Mouse (Mus musculus) neutrophil, adult 5-6 weeks (primary cell): ENCODE results near the gene R3hcc1l. TPM values are rescaled to one million over a fixed set of nuclear protein-coding genes. Genes with fewer than 3 reads are reported as not detected.

Source experiments
- ATAC-seq: fragments of 151-379, 151-347 bp; 2 replicates; pipeline ENCODE4 v1.8.0; 2017; ENCODE audit warnings: mild to moderate bottlenecking, moderate TSS enrichment; ENCODE audit not compliant: insufficient number of reproducible peaks, poor library complexity, low FRiP score, severe bottlenecking; ENCODE audit errors: extremely low read depth
- total RNA-seq: library from RNA; stranded (forward); fragments of 200-1000 nt; gene quantifications from 2 replicates; pipeline ENCODE4 v1.2.3, GENCODE M21; 2017

R3hcc1l gene
- total RNA-seq, 1 experiment from 2014 or later, result 42.2 TPM

DNA sequence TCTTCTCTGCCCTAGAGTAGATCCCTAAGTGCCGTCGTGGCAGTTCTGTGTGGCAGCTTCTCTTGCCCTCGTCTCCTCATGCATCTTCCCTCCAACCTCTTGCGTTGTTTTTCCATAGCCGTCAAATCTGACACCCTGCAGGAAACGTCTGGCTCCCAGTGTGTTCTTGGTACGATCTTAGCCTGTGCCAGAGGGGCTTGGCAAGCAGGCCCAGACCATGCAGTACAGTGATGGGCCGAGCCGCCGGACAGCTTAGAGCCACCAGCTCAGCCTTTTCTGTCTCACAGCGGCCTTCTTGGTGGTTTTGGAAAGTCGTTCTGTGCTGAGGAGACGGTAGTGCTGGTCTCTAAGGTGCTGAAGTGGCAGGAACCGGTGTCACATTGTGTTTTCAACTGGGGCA lies 73.0 kb downstream of the R3hcc1l start:
- no peak for ATAC-seq

DNA sequence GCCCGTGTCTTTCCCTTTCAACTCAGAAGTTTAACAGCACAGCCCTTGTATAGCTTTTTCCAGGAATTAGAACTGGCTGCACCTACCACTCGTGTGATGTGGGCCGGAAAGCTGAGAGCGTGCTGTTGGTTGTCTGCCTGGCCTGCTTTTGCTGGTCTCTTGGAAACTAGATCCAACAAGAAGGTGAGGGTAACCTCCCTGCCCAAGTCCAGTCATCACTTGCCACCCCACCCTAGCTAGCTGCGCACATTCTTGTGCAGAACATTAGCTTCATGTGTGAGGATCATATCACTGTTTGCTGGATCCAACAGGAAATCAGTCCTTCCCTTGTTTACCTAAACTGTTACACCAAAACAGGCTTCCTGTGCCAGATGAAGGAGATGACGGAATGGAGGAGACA lies 74.9 kb downstream of the R3hcc1l start:
- ATAC-seq, result no peak

- ATAC-seq, result no peak
Observed at GRCm38 (mm10) chr19:42595066-42595465, 76.5 kb downstream of the R3hcc1l start.

- ATAC-seq, result no peak
Observed at GRCm38 (mm10) chr19:42597286-42597685, 78.7 kb downstream of the R3hcc1l start.

DNA sequence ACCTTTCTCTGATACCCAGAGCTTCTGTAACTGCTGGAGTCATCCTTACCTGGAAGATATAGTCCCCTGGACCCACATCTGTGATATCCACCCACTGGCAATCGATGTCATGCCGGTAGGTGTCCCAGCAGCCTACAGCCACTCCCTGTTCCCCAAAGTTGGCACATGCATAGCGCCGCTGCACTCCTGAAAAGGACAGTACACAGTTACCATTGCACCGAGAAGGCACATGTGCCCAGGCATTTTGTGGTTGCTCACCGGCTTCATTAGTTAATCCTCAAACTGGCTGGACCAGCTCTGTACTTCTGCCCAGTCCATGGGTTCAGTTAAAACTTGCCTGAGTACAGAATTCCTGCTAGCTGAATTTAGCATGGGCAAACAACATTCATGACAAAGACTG lies 79.3 kb downstream of the R3hcc1l start:
- no peak for ATAC-seq

- ATAC-seq, result no peak
Observed at GRCm38 (mm10) chr19:42599891-42600290, 81.3 kb downstream of the R3hcc1l start.

DNA sequence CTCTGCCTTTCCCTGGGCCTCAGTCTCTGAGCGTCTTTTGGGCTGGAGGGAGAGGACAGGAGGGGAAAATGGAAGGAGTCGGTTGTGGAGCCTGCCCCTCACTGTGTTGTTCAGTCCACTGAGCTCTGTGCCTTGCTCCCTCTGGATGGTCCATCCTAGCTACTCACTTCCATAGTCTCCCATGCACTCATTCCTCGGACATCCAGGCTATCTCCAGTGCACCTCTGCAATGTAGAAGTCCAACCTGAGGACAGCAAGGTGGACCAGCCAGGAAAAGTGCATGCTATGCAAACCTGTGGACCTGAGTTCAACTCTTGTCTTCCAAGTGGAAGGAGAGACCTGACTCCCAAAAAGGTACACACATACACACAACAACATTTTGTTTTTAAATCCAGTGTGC lies 82.0 kb downstream of the R3hcc1l start:
- no peak for ATAC-seq

GRCm38 (mm10) chr19:42601445-42601844 lies 82.9 kb downstream of the R3hcc1l start:
- no peak for ATAC-seq

DNA sequence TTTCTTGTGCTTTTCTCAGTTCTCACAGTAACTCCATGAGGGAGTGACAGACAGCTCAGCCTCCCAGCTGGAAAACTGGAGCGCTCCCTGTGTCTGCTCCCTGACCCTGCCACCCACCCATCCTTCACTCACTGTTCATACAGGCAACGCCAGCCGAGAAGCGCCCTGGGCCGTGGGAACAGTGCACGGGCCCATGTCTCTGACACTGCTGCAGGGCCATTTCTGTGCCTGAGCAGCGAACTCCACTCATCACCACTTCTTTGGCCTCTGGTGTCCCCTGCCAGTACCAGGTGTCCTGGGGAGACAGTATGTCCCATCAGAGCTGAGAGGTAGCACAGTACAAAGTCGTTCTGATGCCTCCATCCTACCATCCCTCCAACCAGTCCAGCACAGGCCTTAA lies 83.5 kb downstream of the R3hcc1l start:
- ATAC-seq, result no peak

- no peak for ATAC-seq
Observed at GRCm38 (mm10) chr19:42602576-42602975, 84.0 kb downstream of the R3hcc1l start.

- ATAC-seq, result no peak
Observed at GRCm38 (mm10) chr19:42608082-42608481, 89.5 kb downstream of the R3hcc1l start.

DNA sequence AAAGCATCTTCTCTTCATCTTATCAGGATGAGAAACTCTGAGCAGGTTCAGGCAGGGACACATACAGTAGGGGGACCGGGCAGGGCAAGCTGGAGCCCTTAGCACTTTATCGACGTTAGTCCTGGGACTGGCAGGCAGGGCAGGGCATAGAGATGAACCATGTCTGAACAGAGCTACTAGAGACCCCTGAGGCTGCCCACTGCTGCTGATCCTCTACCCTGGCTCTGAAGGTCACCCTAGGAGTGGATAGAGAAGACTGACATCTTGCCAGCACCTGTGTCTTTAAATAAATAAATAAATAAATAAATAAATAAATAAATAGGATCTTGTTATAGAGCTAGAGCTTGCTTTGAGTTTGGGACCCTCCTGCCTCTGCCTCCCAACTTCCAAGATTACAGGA lies 91.2 kb downstream of the R3hcc1l start:
- no peak for ATAC-seq

GRCm38 (mm10) chr19:42611746-42612145 lies 93.2 kb downstream of the R3hcc1l start:
- no peak for ATAC-seq

DNA sequence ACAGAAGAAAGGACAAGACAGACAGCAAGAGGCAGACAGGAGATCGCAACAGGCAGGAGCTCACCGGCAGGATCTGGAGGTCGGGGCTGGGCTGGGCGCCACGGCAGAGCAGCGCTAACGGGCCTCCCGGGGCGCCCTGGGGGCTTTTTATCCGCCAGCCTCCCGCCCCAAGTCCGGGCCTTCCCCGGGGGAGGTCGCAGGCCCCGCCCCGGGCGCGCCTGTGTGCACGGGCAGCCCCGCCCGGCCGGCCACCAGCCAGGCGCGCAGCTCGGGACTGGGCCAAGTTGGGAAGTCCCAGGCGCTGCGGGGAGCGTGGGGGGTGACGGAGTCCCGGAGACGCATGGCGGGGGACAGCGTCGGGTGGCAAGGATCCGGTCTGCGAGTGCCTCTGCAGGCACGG lies 94.1 kb downstream of the R3hcc1l start, which contains the start of gene Loxl4:
Loxl4 (minus strand) TSS at position 160 of the 400 bp plus-strand sequence.
- no peak for ATAC-seq

- no peak for ATAC-seq
Observed at GRCm38 (mm10) chr19:42613116-42613515, 94.6 kb downstream of the R3hcc1l start.

- no peak for ATAC-seq
Observed at GRCm38 (mm10) chr19:42613647-42614225, 95.2 kb downstream of the R3hcc1l start.

GRCm38 (mm10) chr19:42628068-42628467 lies 109.5 kb downstream of the R3hcc1l start:
- ATAC-seq, result no peak

GRCm38 (mm10) chr19:42631541-42631961 lies 113.0 kb downstream of the R3hcc1l start:
- no peak for ATAC-seq

- no peak for ATAC-seq
Observed at GRCm38 (mm10) chr19:42632301-42632700, 113.7 kb downstream of the R3hcc1l start.

- no peak for ATAC-seq
Observed at GRCm38 (mm10) chr19:42633650-42634049, 115.1 kb downstream of the R3hcc1l start.

GRCm38 (mm10) chr19:42636631-42637030 lies 118.1 kb downstream of the R3hcc1l start:
- ATAC-seq, result no peak
